Comparison of ENCODE assay signal across 12 mouse cellular contexts in the genomic region with DNA sequence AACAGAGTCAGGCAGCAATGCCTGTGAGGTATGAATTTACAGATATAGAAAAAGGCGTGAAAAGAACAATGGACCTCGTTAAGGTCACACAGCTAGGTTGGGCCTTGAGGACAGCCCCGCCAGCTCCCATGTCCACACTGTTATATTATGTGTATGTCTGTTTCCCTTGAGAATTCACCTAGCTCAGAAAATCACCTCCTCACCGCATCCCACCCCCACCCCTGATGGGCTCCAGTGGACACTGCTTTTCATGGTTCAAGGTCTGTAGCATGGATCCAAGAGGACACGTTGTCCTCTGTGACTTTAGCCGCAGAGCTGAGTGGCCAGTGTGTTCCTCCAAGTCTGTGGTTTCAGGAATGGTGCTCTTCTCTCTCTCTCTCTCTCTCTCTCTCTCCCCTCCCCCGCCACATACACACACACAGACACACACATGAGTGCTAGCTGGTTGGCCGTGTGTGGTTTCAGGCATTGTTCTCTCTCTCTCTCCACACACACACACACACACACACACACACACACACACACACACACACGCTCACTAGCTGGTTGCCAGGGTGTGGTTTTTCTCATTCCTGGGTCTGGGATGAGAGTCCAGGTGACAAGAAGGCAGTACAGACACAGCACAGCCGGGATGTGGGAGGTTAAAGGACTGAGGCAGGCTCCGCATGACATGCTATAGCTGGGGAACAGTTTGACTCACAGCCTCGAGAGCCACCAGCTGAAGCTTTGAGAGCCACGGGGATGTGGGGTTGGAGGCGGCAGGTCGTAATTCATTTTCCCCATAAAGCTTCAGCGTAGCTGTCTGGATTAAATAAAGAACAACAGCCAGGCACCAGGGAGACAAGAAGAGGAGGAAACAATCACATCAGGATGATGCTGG.
DNase-seq lines count a peak whose midpoint lies in the region; ATAC-seq lines count a peak whose summit lies in the region.
"Had no signal": no experiment of that assay in that cellular context is flagged by ENCODE, and none has a peak within 500 bp of the region (broad histone marks: within the 10 kb centered on the region; RNA-seq: fewer than 3 reads in every experiment).

No protein-coding gene starts in this region.

- ATAC-seq in embryonic facial prominence, embryonic 12.5 days (ENCODE audit: insufficient number of reproducible peaks, insufficient read depth, low FRiP score, low TSS enrichment): no peak
- peak; percentile 48; the same call in 1 of the 2 replicates for ATAC-seq in intestine, embryonic 15.5 days
- ATAC-seq in neural tube, embryonic 14.5 days (ENCODE audit: low read depth): peak; percentile 62

- peak overlapping the region; percentile 38; the same call in 1 of the 2 replicates for H3K4me2 ChIP-seq in embryonic facial prominence, embryonic 12.5 days (replicated peaks)
- H3K4me2 ChIP-seq in intestine, embryonic 15.5 days (replicated peaks): no peak overlapping the region
- H3K4me2 ChIP-seq in neural tube, embryonic 14.5 days (ENCODE audit: low read depth, low read length): no peak overlapping the region

- H3K27me3 ChIP-seq in embryonic facial prominence, embryonic 12.5 days: no peaks in the 10 kb centered on the region
- H3K27me3 ChIP-seq in intestine, embryonic 15.5 days (replicated peaks): no peaks in the 10 kb centered on the region
- H3K27me3 ChIP-seq in neural tube, embryonic 14.5 days (ENCODE audit: control insufficient read depth, insufficient read depth, low read length): no peaks in the 10 kb centered on the region
- H3K27me3 ChIP-seq: megakaryocyte, embryonic 14.5 days had no signal

- peak overlapping the region; percentile 37 for H3K27ac ChIP-seq in embryonic facial prominence, embryonic 12.5 days
- H3K27ac ChIP-seq in intestine, embryonic 15.5 days: peak overlapping the region; percentile 64
- peak overlapping the region; percentile 67 for H3K27ac ChIP-seq in neural tube, embryonic 14.5 days (ENCODE audit: low read depth, low read length)

- no peaks in the 10 kb centered on the region for H3K36me3 ChIP-seq in embryonic facial prominence, embryonic 12.5 days
- no peaks in the 10 kb centered on the region for H3K36me3 ChIP-seq in intestine, embryonic 15.5 days
- no peaks in the 10 kb centered on the region for H3K36me3 ChIP-seq in neural tube, embryonic 14.5 days (ENCODE audit: control insufficient read depth, insufficient read depth, low read length)
- H3K36me3 ChIP-seq: G1E had no signal

- H3K4me1 ChIP-seq in embryonic facial prominence, embryonic 12.5 days: peaks cover 42% of the 10 kb centered on the region
- peaks cover 26% of the 10 kb centered on the region for H3K4me1 ChIP-seq in intestine, embryonic 15.5 days (replicated peaks)
- peaks cover 26% of the 10 kb centered on the region for H3K4me1 ChIP-seq in neural tube, embryonic 14.5 days (ENCODE audit: control insufficient read depth, insufficient read depth, low read length)

- WGBS in embryonic facial prominence, embryonic 12.5 days: 52% methylated on average over 16 of the region's 16 CpGs
- 42% methylated on average over 16 of the region's 16 CpGs for WGBS in intestine, embryonic 15.5 days
- WGBS in neural tube, embryonic 14.5 days: 32% methylated on average over 15 of the region's 16 CpGs

- H3K9ac ChIP-seq in embryonic facial prominence, embryonic 12.5 days: no peak overlapping the region
- H3K9ac ChIP-seq in intestine, embryonic 15.5 days: no peak overlapping the region
- H3K9ac ChIP-seq in neural tube, embryonic 14.5 days (replicated peaks; ENCODE audit: low read depth, low read length): peak overlapping the region; percentile 4; the same call in 1 of the 2 replicates

- 0 out of 2 replicates have a peak, but pooled peaks cover 3% of the 10 kb centered on the region for H3K9me3 ChIP-seq in embryonic facial prominence, embryonic 12.5 days
- no peaks in the 10 kb centered on the region for H3K9me3 ChIP-seq in intestine, embryonic 15.5 days
- no peaks in the 10 kb centered on the region for H3K9me3 ChIP-seq in neural tube, embryonic 14.5 days (ENCODE audit: control insufficient read depth, low read length)
- H3K9me3 ChIP-seq: G1E; megakaryocyte, embryonic 14.5 days had no signal

- H3K4me3 ChIP-seq in embryonic facial prominence, embryonic 12.5 days: no peak overlapping the region
- no peak overlapping the region for H3K4me3 ChIP-seq in intestine, embryonic 15.5 days (replicated peaks)
- no peak overlapping the region for H3K4me3 ChIP-seq in neural tube, embryonic 14.5 days (ENCODE audit: low read depth, low read length)
- H3K4me3 ChIP-seq: megakaryocyte, embryonic 14.5 days had no signal

- DNase-seq in kidney, postnatal 10 days: peak; percentile 34
- no peak for DNase-seq in kidney, postnatal 36 days
- no peak for DNase-seq in Muller cell, postnatal 12 days (ENCODE audit: inconsistent ontology term)
- DNase-seq in adrenal gland, adult (ENCODE audit: inconsistent age in 2 of 2, low spot score in 1 of 2): no peak
- DNase-seq in lung, postnatal 4 days: no peak
- DNase-seq: cerebellum, adult 11-12 months; heart, postnatal 36 days had no signal
